Mouse (Mus musculus) liver, adult (tissue): Measurements from ENCODE around the gene Lsm12.

Experiments used
- GATA4 ChIP-seq: IDR thresholded peaks from 2 replicates; pipeline ENCODE4 v1.6.1; 2014; ENCODE audit warnings: mild to moderate bottlenecking, low read length; ENCODE audit not compliant: insufficient replicate concordance

The Lsm12 gene

DNA sequence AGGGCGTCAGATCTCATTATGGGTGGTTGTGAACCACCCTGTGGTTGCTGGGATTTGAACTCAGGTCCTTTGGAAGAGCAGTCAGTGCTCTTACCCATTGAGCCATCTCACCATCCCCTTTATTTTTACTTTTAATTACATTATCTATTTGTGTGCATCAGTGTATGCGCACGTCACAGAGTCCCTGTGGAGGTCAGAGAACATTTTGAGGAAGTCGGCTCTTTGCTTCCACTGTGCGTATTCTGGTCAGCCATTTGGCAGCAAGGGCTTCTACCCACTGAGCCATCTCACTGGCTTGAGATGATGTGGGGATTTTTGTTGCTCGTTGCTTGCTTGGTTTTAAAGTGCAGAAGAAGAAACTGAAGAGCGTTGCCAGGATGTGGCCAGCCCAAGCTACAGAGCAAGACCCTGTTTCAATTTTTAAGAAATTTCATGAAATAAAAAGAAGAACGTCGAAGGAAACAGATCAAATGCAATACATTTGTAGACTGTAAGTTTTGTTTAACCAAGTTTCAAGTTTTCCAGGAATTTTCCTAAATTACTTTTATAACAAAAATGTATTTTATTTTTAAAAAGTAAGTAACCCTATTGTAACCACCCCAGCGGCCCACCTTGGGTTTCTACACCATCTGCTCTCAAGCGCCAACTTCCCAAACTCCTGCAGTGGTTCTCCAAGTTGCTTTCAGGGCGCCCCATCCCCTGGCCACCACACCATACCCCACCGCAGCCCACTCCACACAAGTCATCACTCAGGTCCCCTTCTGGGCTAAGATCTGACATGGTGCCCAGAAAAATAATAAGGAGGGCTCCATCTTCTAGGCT is 47.3 kb downstream of the Lsm12 start:
- no peak for TF ChIP-seq GATA4

DNA sequence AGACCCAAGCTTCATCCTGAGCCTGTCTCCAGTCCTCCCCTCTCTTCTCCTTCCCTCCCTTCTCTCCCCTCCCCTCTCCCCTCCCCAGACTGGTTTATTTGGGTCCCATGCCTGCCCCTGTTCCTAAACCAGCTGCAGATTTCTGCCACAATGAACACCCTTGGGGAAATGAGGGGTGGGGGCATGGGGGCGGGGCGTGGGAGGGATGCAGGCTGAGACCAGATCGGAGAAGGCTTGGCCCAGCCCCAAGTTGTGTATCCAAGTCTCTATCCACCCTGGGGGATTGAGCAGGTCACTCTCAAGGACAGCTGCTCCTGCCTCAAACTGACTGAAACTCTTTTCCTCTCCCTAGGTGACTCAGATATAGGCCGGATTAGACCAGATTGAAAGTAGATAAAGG is 50.6 kb downstream of the Lsm12 start:
- no peak for TF ChIP-seq GATA4

DNA sequence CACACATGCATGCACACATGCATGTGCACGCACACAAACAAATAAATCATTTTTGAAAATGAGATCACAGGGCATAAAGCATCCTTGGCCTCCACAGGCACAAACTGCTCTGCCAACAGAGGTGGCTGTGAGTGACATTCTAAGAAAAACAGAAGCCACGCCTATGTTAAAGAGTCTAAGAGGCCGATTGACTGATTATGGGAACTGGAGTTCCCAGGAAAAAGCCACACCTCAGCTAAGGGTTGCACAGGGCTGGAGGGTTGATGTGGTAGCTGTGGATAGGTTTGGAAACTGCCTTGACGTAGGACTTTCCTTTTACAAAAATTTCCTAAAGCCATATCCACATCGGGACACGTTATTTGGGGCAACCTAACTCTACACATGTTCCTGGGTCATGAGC is 67.7 kb downstream of the Lsm12 start:
- no peak for TF ChIP-seq GATA4

DNA sequence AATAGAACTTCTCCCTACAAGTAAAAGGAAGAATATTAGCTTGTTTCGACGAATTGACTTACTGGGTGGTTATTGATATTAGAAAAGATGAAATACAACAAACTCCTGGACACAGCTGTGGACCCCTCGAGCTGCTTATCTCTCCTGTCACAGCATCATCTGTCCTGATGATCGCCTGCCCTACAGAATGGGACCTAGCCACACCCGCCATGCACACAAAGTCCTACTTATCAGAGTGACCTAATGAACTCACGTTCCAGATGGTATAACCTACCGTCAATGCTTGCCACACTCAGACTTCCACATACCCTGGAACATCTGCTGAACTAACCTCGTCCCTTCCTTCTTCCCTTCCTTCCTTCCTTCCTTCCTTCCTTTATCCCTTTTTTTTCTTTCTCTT is 68.9 kb downstream of the Lsm12 start:
- TF ChIP-seq GATA4, result no peak
